Mouse (Mus musculus) MEL (cell line): Measurements from ENCODE around the gene Eno2. TPM values are rescaled to one million over a fixed set of nuclear protein-coding genes. Genes with fewer than 3 reads are reported as not detected.

Experiments
- DNase-seq: peaks from one replicate; pipeline ENCODE4 v3.0.0; 2011; ENCODE audit warnings: low read depth, low spot score
- H3K27ac ChIP-seq: 2 replicates; pipeline ENCODE4 v1.5.1; 2012; ENCODE audit warnings: low read depth, mild to moderate bottlenecking, control low read depth, low read length, moderate library complexity; ENCODE audit not compliant: control insufficient read depth
- H3K27me3 ChIP-seq, 2 experiments: fragments of 150-350 bp in 1 of 2; sonication (generic) in 1 of 2; 2 replicates each; pipeline ENCODE4 v1.6.1; 2012; ENCODE audit warnings: low read length in 2 of 2, mild to moderate bottlenecking in 2 of 2, improper control_type of control experiment in 1 of 2, moderate library complexity in 1 of 2; ENCODE audit not compliant: insufficient read depth in 2 of 2, control insufficient read depth in 1 of 2
- H3K36me3 ChIP-seq, 2 experiments: 2 replicates each; pipeline ENCODE4 v1.6.1; 2012 to 2014; ENCODE audit warnings: low read length in 2 of 2, improper control_type of control experiment in 1 of 2, inconsistent platforms in 1 of 2, mild to moderate bottlenecking in 1 of 2; ENCODE audit not compliant: insufficient read depth in 2 of 2, control insufficient read depth in 1 of 2
- H3K4me1 ChIP-seq, 2 experiments: fragments of 150-350 bp in 1 of 2; sonication (generic) in 1 of 2; 2 replicates each; pipeline ENCODE4 v1.6.1; 2012; ENCODE audit warnings: low read length in 2 of 2, improper control_type of control experiment in 1 of 2, mild to moderate bottlenecking in 1 of 2; ENCODE audit not compliant: insufficient read depth in 2 of 2, control insufficient read depth in 1 of 2
- H3K4me3 ChIP-seq, 2 experiments: fragments of 150-350 bp in 1 of 2; sonication (generic) in 1 of 2; 2 replicates each; pipeline ENCODE4 v1.5.1; 2012; ENCODE audit warnings: low read depth in 2 of 2, low read length in 2 of 2, mild to moderate bottlenecking in 2 of 2, moderate library complexity in 2 of 2, control low read depth in 1 of 2, improper control_type of control experiment in 1 of 2; ENCODE audit not compliant: control insufficient read depth in 1 of 2, insufficient read depth in 1 of 2
- H3K79me2 ChIP-seq: 2 replicates; pipeline ENCODE4 v1.6.1; 2012; ENCODE audit warnings: mild to moderate bottlenecking, low read length, moderate library complexity; ENCODE audit not compliant: control insufficient read depth, poor library complexity, insufficient read depth
- H3K9ac ChIP-seq: 2 replicates; pipeline ENCODE4 v1.6.1; 2012; ENCODE audit warnings: low read depth, mild to moderate bottlenecking, control low read depth, low read length, moderate library complexity; ENCODE audit not compliant: control insufficient read depth, poor library complexity, severe bottlenecking
- H3K9me3 ChIP-seq: fragments of 150-350 bp; sonication (generic); replicated peaks from 2 replicates; pipeline ENCODE4 v1.6.1; 2012; ENCODE audit warnings: mild to moderate bottlenecking, low read length, improper control_type of control experiment, moderate library complexity; ENCODE audit not compliant: insufficient read depth
- BHLHE40 ChIP-seq: IDR thresholded peaks from 2 replicates; pipeline ENCODE4 v1.6.1; 2012; ENCODE audit warnings: low read depth, mild to moderate bottlenecking, inconsistent platforms, low read length, improper control_type of control experiment, borderline replicate concordance
- ELF1 ChIP-seq: IDR thresholded peaks from 2 replicates; pipeline ENCODE4 v1.6.1; 2014; ENCODE audit warnings: low read depth, mild to moderate bottlenecking, inconsistent platforms, low read length, improper control_type of control experiment, moderate library complexity
- EP300 ChIP-seq, 2 experiments: IDR thresholded peaks; 2 replicates each; pipeline ENCODE4 v1.6.1; 2011; ENCODE audit warnings: improper control_type of control experiment in 2 of 2, low read length in 2 of 2, low read depth in 1 of 2, mild to moderate bottlenecking in 1 of 2
- GABPA ChIP-seq: IDR thresholded peaks from 2 replicates; pipeline ENCODE4 v1.6.1; 2012; ENCODE audit warnings: low read depth, mild to moderate bottlenecking, inconsistent platforms, low read length, improper control_type of control experiment, moderate library complexity
- HCFC1 ChIP-seq: IDR thresholded peaks from 2 replicates; pipeline ENCODE4 v1.6.1; 2012; ENCODE audit warnings: low read depth, mild to moderate bottlenecking, inconsistent platforms, low read length, improper control_type of control experiment, moderate library complexity
- KAT2A ChIP-seq: conservative IDR thresholded peaks from 2 replicates; pipeline ENCODE4 v1.6.1; 2012; ENCODE audit warnings: low read depth, low read length, improper control_type of control experiment, inconsistent platforms
- MAFK ChIP-seq: IDR thresholded peaks from 2 replicates; pipeline ENCODE4 v1.6.1; 2011; ENCODE audit warnings: low read depth, mild to moderate bottlenecking, low read length, improper control_type of control experiment, borderline replicate concordance
- MAZ ChIP-seq: IDR thresholded peaks from 2 replicates; pipeline ENCODE4 v1.6.1; 2012; ENCODE audit warnings: low read depth, mild to moderate bottlenecking, inconsistent platforms, low read length, improper control_type of control experiment
- MEF2A ChIP-seq: IDR thresholded peaks from 2 replicates; pipeline ENCODE4 v1.6.1; 2014; ENCODE audit warnings: low read depth, mild to moderate bottlenecking, inconsistent platforms, low read length, improper control_type of control experiment; ENCODE audit not compliant: poor library complexity, insufficient replicate concordance, severe bottlenecking; ENCODE audit errors: extremely low read depth
- MYC ChIP-seq: IDR thresholded peaks from 2 replicates; pipeline ENCODE4 v1.6.1; 2011; ENCODE audit warnings: low read depth, mild to moderate bottlenecking, low read length, improper control_type of control experiment, moderate library complexity
- NRF1 ChIP-seq: IDR thresholded peaks from 2 replicates; pipeline ENCODE4 v1.6.1; 2014; ENCODE audit warnings: low read depth, mild to moderate bottlenecking, inconsistent platforms, low read length, improper control_type of control experiment, moderate library complexity; ENCODE audit not compliant: poor library complexity, insufficient read depth, severe bottlenecking
- RAD21 ChIP-seq: IDR thresholded peaks from 2 replicates; pipeline ENCODE4 v1.6.1; 2011; ENCODE audit warnings: mild to moderate bottlenecking, low read depth, low read length, improper control_type of control experiment
- SIN3A ChIP-seq: IDR thresholded peaks from 2 replicates; pipeline ENCODE4 v1.6.1; 2012; ENCODE audit warnings: low read length, improper control_type of control experiment, inconsistent platforms
- SMC3 ChIP-seq: IDR thresholded peaks from 2 replicates; pipeline ENCODE4 v1.6.1; 2011; ENCODE audit warnings: low read depth, low read length, improper control_type of control experiment
- TAL1 ChIP-seq: IDR thresholded peaks from 2 replicates; pipeline ENCODE4 v1.6.1; 2012; ENCODE audit warnings: mild to moderate bottlenecking, inconsistent platforms, low read length, moderate library complexity, mixed read lengths
- USF2 ChIP-seq, 2 experiments: IDR thresholded peaks; 2 replicates each; pipeline ENCODE4 v1.6.1; 2011 to 2012; ENCODE audit warnings: improper control_type of control experiment in 2 of 2, low read length in 2 of 2, borderline replicate concordance in 1 of 2, inconsistent platforms in 1 of 2, low read depth in 1 of 2, mild to moderate bottlenecking in 1 of 2; ENCODE audit not compliant: insufficient read depth in 1 of 2
- polyA plus RNA-seq, 2 experiments: library from polyadenylated mRNA; stranded (reverse) in 1 of 2; unstranded in 1 of 2; fragments of >175 nt in 1 of 2; fragments of >200 nt in 1 of 2; gene quantifications; 2 replicates each; pipeline versions ENCODE4 v1.2.1 to v1.2.4; 2012; ENCODE audit warnings: low replicate concordance in 2 of 2, low read depth in 1 of 2; ENCODE audit not compliant: insufficient read length in 2 of 2, insufficient read depth in 1 of 2, missing spikeins in 1 of 2
- total RNA-seq: library from RNA; depleted of rRNA; stranded (reverse); fragments of 300-350 nt; gene quantifications from 2 replicates; pipeline ENCODE4 v1.2.3, GENCODE M21; 2012

The Eno2 gene
- total and polyA plus RNA-seq, 3 experiments = 3.2 to 12.5 TPM; not detected in 1

- no peaks in the 10 kb centered on the region for H3K79me2 ChIP-seq
- H3K27me3 ChIP-seq = peaks cover 1 to 2% of the 10 kb centered on the region in 2 experiments; a peak in 3 of 4 replicates
- H3K4me1 ChIP-seq = no peaks in the 10 kb centered on the region
- TF ChIP-seq BHLHE40 (no peak), ELF1 (no peak), USF2 (IDR thresholded peaks at IDR 0.05; ENCODE audit: borderline replicate concordance in 1 of 2, insufficient read depth in 1 of 2, low read depth in 1 of 2, low read length in 2 of 2) (no peak), SIN3A (no peak), GABPA (no peak), MAZ (no peak), TAL1 (no peak)
- H3K4me3 ChIP-seq = no peak overlapping the region
- DNase-seq = no peak
- H3K36me3 ChIP-seq = no peaks in the 10 kb centered on the region
- no peaks in the 10 kb centered on the region for H3K9me3 ChIP-seq
- no peak overlapping the region for H3K9ac ChIP-seq
- H3K27ac ChIP-seq = no peak overlapping the region
Observed at GRCm38 (mm10) chr6:124795781-124796180, 26.3 kb upstream of the Eno2 start.

GRCm38 (mm10) chr6:124791911-124792310 lies 22.4 kb upstream of the Eno2 start:
- Histone ChIP-seq H3K4me1 (peaks cover 5 to 9% of the 10 kb centered on the region in 2 experiments), H3K79me2 (no peaks in the 10 kb centered on the region; the same call in 1 of the 2 replicates), H3K27ac (no peak overlapping the region), H3K9ac (no peak overlapping the region), H3K36me3 (peaks cover 0 to 9% of the 10 kb centered on the region in 2 experiments; a peak in 2 of 4 replicates), H3K4me3 (no peak overlapping the region), H3K27me3 (peaks cover 1 to 2% of the 10 kb centered on the region in 2 experiments; a peak in 3 of 4 replicates), H3K9me3 (no peaks in the 10 kb centered on the region)
- no peak for DNase-seq
- no peak for TF ChIP-seq KAT2A
- TF ChIP-seq EP300 (IDR thresholded peaks at IDR 0.05; ENCODE audit: low read depth in 1 of 2, low read length in 2 of 2) = no peak
- no peak for TF ChIP-seq GABPA
- TF ChIP-seq HCFC1 = no peak
- TF ChIP-seq MAFK = no peak
- TF ChIP-seq SMC3 = no peak
- no peak for TF ChIP-seq RAD21
- no peak for TF ChIP-seq MYC
- TF ChIP-seq BHLHE40 = no peak
- TF ChIP-seq NRF1 = no peak
- no peak for TF ChIP-seq MEF2A
